Mouse (Mus musculus): ENCODE measurements around the gene Gm20388.

DNA sequence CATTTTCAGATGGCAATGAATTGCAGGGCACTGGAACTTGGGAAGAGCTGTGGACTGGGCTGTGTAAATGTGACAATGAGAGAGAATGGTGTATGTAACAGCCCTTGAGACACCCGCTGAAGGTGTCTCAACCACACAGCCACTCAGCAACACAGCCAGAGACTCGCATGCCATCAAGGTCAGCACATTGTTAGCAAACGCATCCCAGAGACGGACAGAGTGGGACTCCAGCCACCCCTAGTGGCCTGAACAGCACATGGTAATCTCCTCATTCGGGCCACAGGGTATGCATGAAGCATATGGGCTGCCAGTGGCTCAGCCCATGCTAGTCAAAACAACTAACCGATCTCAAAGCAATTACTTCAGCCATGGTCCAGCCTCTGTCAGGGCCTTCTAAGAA lies 4468.6 kb downstream of the Gm20388 start:
- TF ChIP-seq CTCF (IDR thresholded peaks at IDR 0.05; ENCODE audit: borderline replicate concordance, insufficient read depth, low read depth, low read length) (0 out of 2 replicates have a peak, but pooled peaks have one; percentile 7), POLR2A (IDR thresholded peaks at IDR 0.05; ENCODE audit: borderline replicate concordance, insufficient read depth, low read length) (no peak)
